Mouse (Mus musculus): ENCODE results near the gene Pik3ip1. TPM values are rescaled to one million over a fixed set of nuclear protein-coding genes. Genes with fewer than 3 reads are reported as not detected.

Pik3ip1 gene
- polyA plus RNA-seq, 1 experiment from 2014 or later: 24.7 TPM

- no peak for TF ChIP-seq CTCF (IDR thresholded peaks at IDR 0.05)
- in situ Hi-C loops (cut with MboI; ENCODE audit: low pct_unique_long_range_greater_than_20kb): no loop called here
- no peaks in the 10 kb centered on the region for H3K27me3 ChIP-seq
- DNase-seq (ENCODE audit: low read depth, low spot score): no peak
- POLR2A ChIA-PET: interaction anchor here (0.5 to 6.9 kb wide), 10 partner anchors 11 to 94 kb away, joined by 3 to 63 read pairs (median 3); partner anchors contain the start of gene Drg1
- ATAC-seq: no peak
- CTCF ChIA-PET: interaction anchor here (0.9 to 1.6 kb wide), 6 partner anchors 8 to 30 kb away, joined by 3 to 7 read pairs (median 4); partner anchors contain the start of gene Drg1
Observed at GRCm38 (mm10) chr11:3290640-3291310, 39.4 kb upstream of the Pik3ip1 start.

GRCm38 (mm10) chr11:3291311-3292061, 38.7 kb upstream of the Pik3ip1 start:
- ATAC-seq: no peak
- DNase-seq (ENCODE audit: low read depth, low spot score): no peak
- ChIA-PET POLR2A (interaction anchor here (0.5 to 6.9 kb wide), 9 partner anchors 11 to 88 kb away, joined by 3 to 63 read pairs (median 3); partner anchors contain the start of gene Drg1), CTCF (interaction anchor here (0.9 to 1.6 kb wide), 8 partner anchors 8 to 61 kb away, joined by 3 to 7 read pairs (median 3); partner anchors contain the start of gene Drg1)
- TF ChIP-seq CTCF (IDR thresholded peaks at IDR 0.05): no peak
- H3K27me3 ChIP-seq: no peaks in the 10 kb centered on the region
- in situ Hi-C loops (cut with MboI; ENCODE audit: low pct_unique_long_range_greater_than_20kb): no loop called here

GRCm38 (mm10) chr11:3292062-3292421, 38.2 kb upstream of the Pik3ip1 start:
- CTCF ChIA-PET: interaction anchor here (0.9 to 1.6 kb wide), 4 partner anchors 22 to 61 kb away, joined by 3 to 7 read pairs (median 3); partner anchors contain the start of gene Drg1
- TF ChIP-seq CTCF (IDR thresholded peaks at IDR 0.05): no peak
- ATAC-seq: peak; percentile 23
- in situ Hi-C loops (cut with MboI; ENCODE audit: low pct_unique_long_range_greater_than_20kb): no loop called here
- no peak for DNase-seq (ENCODE audit: low read depth, low spot score)
- POLR2A ChIA-PET: interaction anchor here (0.9 to 6.9 kb wide), 4 partner anchors 11 to 38 kb away, joined by 3 to 63 read pairs (median 30); partner anchors contain the start of gene Drg1
- H3K27me3 ChIP-seq: no peaks in the 10 kb centered on the region

GRCm38 (mm10) chr11:3292711-3293249, 37.4 kb upstream of the Pik3ip1 start:
- TF ChIP-seq CTCF (IDR thresholded peaks at IDR 0.05): no peak
- CTCF ChIA-PET: interaction anchor here (1.0 to 1.1 kb wide), 2 partner anchors 21 to 26 kb away, joined by 3 read pairs; partner anchors contain the start of gene Drg1
- in situ Hi-C loops (cut with MboI; ENCODE audit: low pct_unique_long_range_greater_than_20kb): no loop called here
- H3K27me3 ChIP-seq: no peaks in the 10 kb centered on the region
- no peak for ATAC-seq
- DNase-seq (ENCODE audit: low read depth, low spot score): no peak
- POLR2A ChIA-PET: interaction anchor here (0.6 to 6.9 kb wide), 4 partner anchors 10 to 56 kb away, joined by 4 to 63 read pairs (median 30); partner anchors contain the start of gene Drg1

GRCm38 (mm10) chr11:3293361-3293760, 36.8 kb upstream of the Pik3ip1 start:
- ATAC-seq (no peak), DNase-seq (ENCODE audit: low read depth, low spot score) (no peak)
- in situ Hi-C loops (cut with MboI; ENCODE audit: low pct_unique_long_range_greater_than_20kb): no loop called here
- POLR2A ChIA-PET: interaction anchor here (6.3 kb wide), 1 partner anchor 19 kb away, joined by 29 read pairs; no protein-coding TSS in a partner anchor
- H3K27me3 ChIP-seq: no peaks in the 10 kb centered on the region
- CTCF ChIA-PET: no interaction called here
- no peak for TF ChIP-seq CTCF (IDR thresholded peaks at IDR 0.05)

GRCm38 (mm10) chr11:3294641-3295040, 35.6 kb upstream of the Pik3ip1 start:
- DNase-seq (ENCODE audit: low read depth, low spot score) (no peak), ATAC-seq (no peak)
- TF ChIP-seq CTCF (IDR thresholded peaks at IDR 0.05): no peak
- H3K27me3 ChIP-seq: no peaks in the 10 kb centered on the region
- CTCF ChIA-PET: interaction anchor here (1.2 kb wide), 1 partner anchor 20 kb away, joined by 3 read pairs; no protein-coding TSS in a partner anchor
- POLR2A ChIA-PET: no interaction called here
- in situ Hi-C loops (cut with MboI; ENCODE audit: low pct_unique_long_range_greater_than_20kb): no loop called here

GRCm38 (mm10) chr11:3296056-3296455, 34.1 kb upstream of the Pik3ip1 start:
- ChIA-PET POLR2A (no interaction called here), CTCF (interaction anchor here (1.2 kb wide), 1 partner anchor 18 kb away, joined by 3 read pairs; no protein-coding TSS in a partner anchor)
- ATAC-seq (no peak), DNase-seq (ENCODE audit: low read depth, low spot score) (no peak)
- H3K27me3 ChIP-seq: no peaks in the 10 kb centered on the region
- in situ Hi-C loops (cut with MboI; ENCODE audit: low pct_unique_long_range_greater_than_20kb): no loop called here
- no peak for TF ChIP-seq CTCF (IDR thresholded peaks at IDR 0.05)

GRCm38 (mm10) chr11:3297871-3298812, 32.1 kb upstream of the Pik3ip1 start:
- H3K27me3 ChIP-seq: no peaks in the 10 kb centered on the region
- CTCF ChIA-PET: interaction anchor here (1.2 to 2.3 kb wide), 3 partner anchors 7 to 15 kb away, joined by 3 to 6 read pairs (median 4); no protein-coding TSS in a partner anchor
- DNase-seq (ENCODE audit: low read depth, low spot score) (no peak), ATAC-seq (no peak)
- POLR2A ChIA-PET: interaction anchor here (0.8 to 1.0 kb wide), 3 partner anchors 13 to 50 kb away, joined by 3 to 4 read pairs (median 3); no protein-coding TSS in a partner anchor
- in situ Hi-C loops (cut with MboI; ENCODE audit: low pct_unique_long_range_greater_than_20kb): no loop called here
- TF ChIP-seq CTCF (IDR thresholded peaks at IDR 0.05): no peak

GRCm38 (mm10) chr11:3298813-3299185, 31.4 kb upstream of the Pik3ip1 start:
- no peak for DNase-seq (ENCODE audit: low read depth, low spot score)
- no peaks in the 10 kb centered on the region for H3K27me3 ChIP-seq
- CTCF ChIA-PET: interaction anchor here (1.3 to 6.1 kb wide), 2 partner anchors 8 to 17 kb away, joined by 4 to 39 read pairs; no protein-coding TSS in a partner anchor
- no peak for ATAC-seq
- in situ Hi-C loops (cut with MboI; ENCODE audit: low pct_unique_long_range_greater_than_20kb): no loop called here
- POLR2A ChIA-PET: no interaction called here
- no peak for TF ChIP-seq CTCF (IDR thresholded peaks at IDR 0.05)
